ENCODE assay signal across 24 mouse cellular contexts in the genomic region with DNA sequence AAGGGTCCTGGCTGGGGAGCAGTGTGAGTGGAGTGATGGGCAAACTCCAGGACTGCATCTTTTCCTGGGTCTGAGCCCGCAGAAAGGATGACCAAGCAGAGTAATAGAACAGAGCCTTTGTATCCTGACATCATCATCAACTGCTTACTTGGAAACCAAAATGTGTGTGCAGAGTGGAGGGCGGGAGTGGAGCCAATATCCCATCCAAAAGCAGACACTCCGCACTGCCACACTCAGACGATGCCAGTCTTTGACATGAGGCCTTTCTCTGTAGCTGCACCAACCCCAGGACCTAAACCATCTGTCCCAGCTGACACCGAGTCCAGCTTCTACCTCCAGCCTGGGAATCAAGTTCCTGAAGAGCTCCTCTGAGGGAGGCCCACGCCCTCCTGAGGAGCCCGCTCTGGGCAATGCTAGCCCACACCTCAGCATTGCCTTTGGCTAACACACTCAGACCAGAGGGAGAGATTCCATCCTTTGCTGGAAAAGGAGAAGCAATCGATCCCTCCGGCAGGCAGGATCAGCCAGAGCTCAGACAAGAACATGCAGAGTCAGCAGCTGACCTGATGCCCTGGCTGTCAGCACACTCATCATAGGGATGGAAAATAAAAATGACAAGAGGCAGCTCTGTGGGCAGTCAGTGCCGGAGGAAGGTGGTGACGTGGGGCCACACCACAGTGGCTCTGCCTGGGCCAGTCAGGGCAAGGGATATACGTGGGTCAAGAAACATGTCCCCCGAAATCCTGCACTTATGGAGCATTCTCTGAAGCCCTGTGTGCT. TPM values are rescaled to one million over a fixed set of nuclear protein-coding genes. Genes with fewer than 3 reads are reported as not detected.
A peak's percentile ranks its signal among the peaks of the same experiment; 100 is the strongest.
DNase-seq lines count a peak whose midpoint lies in the region; ATAC-seq and TF ChIP-seq lines count a peak whose summit lies in the region.
"Had no signal": no experiment of that assay in that cellular context is flagged by ENCODE, and none has a peak within 500 bp of the region (broad histone marks: within the 10 kb centered on the region; RNA-seq: fewer than 3 reads in every experiment).

No protein-coding gene starts in this region.

- H3K27ac ChIP-seq in gastrocnemius, adult 2 months: no peak overlapping the region
- H3K27ac ChIP-seq in hindbrain, postnatal 0 days: no peak overlapping the region
- H3K27ac ChIP-seq in hindbrain, embryonic 12.5 days: no peak overlapping the region
- H3K27ac ChIP-seq: embryonic facial prominence, embryonic 15.5 days; forebrain, embryonic 12.5 days had no signal

- TF ChIP-seq CTCF in gastrocnemius, adult 2 months (IDR thresholded peaks at IDR 0.05): no peak
- TF ChIP-seq CTCF in hindbrain, postnatal 0 days (IDR thresholded peaks at IDR 0.05; ENCODE audit: low read depth): no peak

- H3K4me1 ChIP-seq in hindbrain, postnatal 0 days (ENCODE audit: insufficient read depth, low read length): no peaks in the 10 kb centered on the region
- H3K4me1 ChIP-seq in hindbrain, embryonic 12.5 days: peaks cover 10% of the 10 kb centered on the region; the same call in 1 of the 2 replicates
- H3K4me1 ChIP-seq: embryonic facial prominence, embryonic 15.5 days; forebrain, embryonic 12.5 days had no signal

- peak; percentile 60 to 66 for DNase-seq in cerebellum, postnatal 10 days
- DNase-seq in cerebellum, adult 11 months: no peak
- DNase-seq in gastrocnemius, adult 2 months: peak; percentile 67
- no peak for DNase-seq in gastrocnemius, postnatal 14 days
- peak; percentile 15 for DNase-seq in heart, postnatal 4 days
- no peak for DNase-seq in heart, adult 9 months (ENCODE audit: low spot score in 2 of 2)
- DNase-seq in hindbrain, postnatal 0 days (ENCODE audit: low spot score): no peak
- DNase-seq: adrenal gland, postnatal 10 days; B cell, adult 2 months; cerebellum, adult 18-20 months; cerebellum, adult 9-11 months; embryo, embryonic 11 days; heart, postnatal 36 days; kidney, adult 8-10 months had no signal

- intact Hi-C loops in gastrocnemius, adult 2 months (cut with DNase I): loop anchor here (5.0 kb wide), 1 partner anchor 124 kb away; no protein-coding TSS in a partner anchor
- intact Hi-C loops in gastrocnemius, postnatal 14 days (cut with DNase I; ENCODE audit: low total_unique reads): no loop called here

- ATAC-seq in hindbrain, postnatal 0 days: peak; percentile 42
- ATAC-seq in hindbrain, embryonic 12.5 days (ENCODE audit: low FRiP score): no peak
- ATAC-seq: CD4-positive, CD25-positive, alpha-beta regulatory T cell, adult 4 months; inflammation-experienced regulatory T-cells, adult 6 months; intestine, postnatal 0 days had no signal

- no peak overlapping the region for H3K4me2 ChIP-seq in hindbrain, postnatal 0 days (ENCODE audit: low read depth, low read length)
- H3K4me2 ChIP-seq in hindbrain, embryonic 12.5 days (replicated peaks): no peak overlapping the region
- H3K4me2 ChIP-seq: embryonic facial prominence, embryonic 15.5 days; forebrain, embryonic 12.5 days; heart, embryonic 11.5 days had no signal

- H3K36me3 ChIP-seq in hindbrain, postnatal 0 days (ENCODE audit: insufficient read depth, low read length): peaks cover 13% of the 10 kb centered on the region; the same call in 1 of the 2 replicates
- H3K36me3 ChIP-seq in hindbrain, embryonic 12.5 days: 0 out of 2 replicates have a peak, but pooled peaks cover 3% of the 10 kb centered on the region
- H3K36me3 ChIP-seq: embryonic facial prominence, embryonic 15.5 days had no signal

- H3K9ac ChIP-seq in hindbrain, postnatal 0 days (replicated peaks; ENCODE audit: low read length): no peak overlapping the region
- no peak overlapping the region for H3K9ac ChIP-seq in hindbrain, embryonic 12.5 days
- H3K9ac ChIP-seq: embryonic facial prominence, embryonic 15.5 days; forebrain, embryonic 12.5 days had no signal

- H3K27me3 ChIP-seq in hindbrain, postnatal 0 days (ENCODE audit: insufficient read depth, low read length): no peaks in the 10 kb centered on the region
- no peaks in the 10 kb centered on the region for H3K27me3 ChIP-seq in hindbrain, embryonic 12.5 days
- H3K27me3 ChIP-seq: embryonic facial prominence, embryonic 15.5 days; forebrain, embryonic 12.5 days had no signal

- WGBS in hindbrain, postnatal 0 days: 76% methylated on average over 13 of the region's 13 CpGs
- WGBS in hindbrain, embryonic 12.5 days: 77% methylated on average over 13 of the region's 13 CpGs

- H3K4me3 ChIP-seq in gastrocnemius, adult 2 months: no peak overlapping the region
- no peak overlapping the region for H3K4me3 ChIP-seq in hindbrain, postnatal 0 days (ENCODE audit: low read length)
- no peak overlapping the region for H3K4me3 ChIP-seq in hindbrain, embryonic 12.5 days
- H3K4me3 ChIP-seq: embryonic facial prominence, embryonic 15.5 days; erythroblast, embryonic 14.5 days; forebrain, embryonic 12.5 days had no signal

- no peaks in the 10 kb centered on the region for H3K9me3 ChIP-seq in hindbrain, postnatal 0 days (ENCODE audit: low read length)
- H3K9me3 ChIP-seq in hindbrain, embryonic 12.5 days (replicated peaks): no peaks in the 10 kb centered on the region
- H3K9me3 ChIP-seq: embryonic facial prominence, embryonic 15.5 days; forebrain, embryonic 12.5 days; G1E had no signal

RNA-seq across cellular contexts. Expression of gene Whamm, which starts 42.0 kb away (rescaled TPM):
- 10 to 100 TPM in 1 of 2 experiments, 1 to 10 TPM in 1; 6.9 to 11.2 TPM for total RNA-seq in gastrocnemius, adult 2 months (2021)
- total RNA-seq in gastrocnemius, postnatal 14 days (2021): 1 to 10 TPM; 4.8 to 5.7 TPM
- 1 to 10 TPM; 8.3 to 8.4 TPM for total RNA-seq in heart, postnatal 4 days (2021)
- total RNA-seq in hindbrain, postnatal 0 days (2014; rRNA removed): 5.1 and 6.2 TPM in 2 replicates
- polyA plus RNA-seq in hindbrain, postnatal 0 days (2015; fragmentation: Nextera tagmentation; extraction: Ambion mirVana): 6.9 and 7.0 TPM in 2 replicates
- polyA plus RNA-seq in hindbrain, embryonic 12.5 days (2016; fragmentation: Nextera tagmentation; extraction: Ambion mirVana): 7.8 and 7.9 TPM in 2 replicates

RNA-seq across cellular contexts. Expression of gene Fsd2, which starts 46.3 kb away (rescaled TPM):
- 100 to 1,000 TPM; 311 to 349 TPM for total RNA-seq in gastrocnemius, adult 2 months (2021)
- 100 to 1,000 TPM; 204 to 220 TPM for total RNA-seq in gastrocnemius, postnatal 14 days (2021)
- 100 to 1,000 TPM; 199 to 200 TPM for total RNA-seq in heart, postnatal 4 days (2021)
- total RNA-seq in hindbrain, postnatal 0 days (2014; rRNA removed): 0.18 and 0.31 TPM in 2 replicates
- polyA plus RNA-seq in hindbrain, postnatal 0 days (2015; fragmentation: Nextera tagmentation; extraction: Ambion mirVana): 0.05 and 0.08 TPM in 2 replicates
- 0.46 and 0.53 TPM in 2 replicates for polyA plus RNA-seq in hindbrain, embryonic 12.5 days (2016; fragmentation: Nextera tagmentation; extraction: Ambion mirVana)
- total RNA-seq: common myeloid progenitor, adult 5-6 weeks had no signal
- polyA plus RNA-seq: erythroblast, embryonic 14.5 days; G1E had no signal

Comparison
In these comparisons a context has a peak if more than half of its experiments do, and no peak if none do; other contexts are left out.
1. DNase-seq: peak in cerebellum, postnatal 10 days (2 of 2), gastrocnemius, adult 2 months (single experiment) and heart, postnatal 4 days (single experiment); none in cerebellum, adult 11 months (single experiment), gastrocnemius, postnatal 14 days (single experiment), heart, adult 9 months (0 of 2) and hindbrain, postnatal 0 days (single experiment).
2. RNA of gene Fsd2, which starts 46.3 kb away (total RNA-seq): 311 to 349 TPM in gastrocnemius, adult 2 months, 204 to 220 TPM in gastrocnemius, postnatal 14 days and 199 to 200 TPM in heart, postnatal 4 days; 0.18 to 0.31 TPM in hindbrain, postnatal 0 days; every median in the first group is over 100 times any median in the second.